Mouse (Mus musculus): ENCODE measurements around the gene Cntrl.

Gene Cntrl

GRCm38 (mm10) chr2:35178153-35178552 is 68.9 kb downstream of the Cntrl start:
- DNase-seq, result no peak

- no peak for DNase-seq
Observed at GRCm38 (mm10) chr2:35183115-35183673, 73.9 kb downstream of the Cntrl start.

DNA sequence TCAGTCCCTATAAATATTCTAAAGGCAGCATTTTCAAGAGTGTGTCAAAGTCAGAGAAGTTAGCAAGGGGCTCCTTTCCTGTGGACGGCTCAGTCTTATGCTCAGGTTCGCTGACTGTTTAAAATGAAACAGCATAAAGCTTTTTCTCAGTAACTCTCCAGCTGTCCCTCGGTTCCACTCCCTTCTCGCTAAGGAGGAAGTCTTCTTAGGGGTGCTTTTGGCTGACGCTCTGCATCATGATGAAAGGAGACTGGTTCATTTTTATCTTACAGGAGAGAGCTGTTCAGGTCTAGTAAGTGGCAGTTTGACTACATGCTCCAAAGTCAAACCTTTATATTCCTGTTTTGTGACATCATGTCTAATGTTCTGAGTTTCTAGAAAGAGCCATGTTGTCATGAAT is 79.6 kb downstream of the Cntrl start:
- no peak for DNase-seq

GRCm38 (mm10) chr2:35193976-35194375 is 84.7 kb downstream of the Cntrl start:
- no peak for DNase-seq

DNA sequence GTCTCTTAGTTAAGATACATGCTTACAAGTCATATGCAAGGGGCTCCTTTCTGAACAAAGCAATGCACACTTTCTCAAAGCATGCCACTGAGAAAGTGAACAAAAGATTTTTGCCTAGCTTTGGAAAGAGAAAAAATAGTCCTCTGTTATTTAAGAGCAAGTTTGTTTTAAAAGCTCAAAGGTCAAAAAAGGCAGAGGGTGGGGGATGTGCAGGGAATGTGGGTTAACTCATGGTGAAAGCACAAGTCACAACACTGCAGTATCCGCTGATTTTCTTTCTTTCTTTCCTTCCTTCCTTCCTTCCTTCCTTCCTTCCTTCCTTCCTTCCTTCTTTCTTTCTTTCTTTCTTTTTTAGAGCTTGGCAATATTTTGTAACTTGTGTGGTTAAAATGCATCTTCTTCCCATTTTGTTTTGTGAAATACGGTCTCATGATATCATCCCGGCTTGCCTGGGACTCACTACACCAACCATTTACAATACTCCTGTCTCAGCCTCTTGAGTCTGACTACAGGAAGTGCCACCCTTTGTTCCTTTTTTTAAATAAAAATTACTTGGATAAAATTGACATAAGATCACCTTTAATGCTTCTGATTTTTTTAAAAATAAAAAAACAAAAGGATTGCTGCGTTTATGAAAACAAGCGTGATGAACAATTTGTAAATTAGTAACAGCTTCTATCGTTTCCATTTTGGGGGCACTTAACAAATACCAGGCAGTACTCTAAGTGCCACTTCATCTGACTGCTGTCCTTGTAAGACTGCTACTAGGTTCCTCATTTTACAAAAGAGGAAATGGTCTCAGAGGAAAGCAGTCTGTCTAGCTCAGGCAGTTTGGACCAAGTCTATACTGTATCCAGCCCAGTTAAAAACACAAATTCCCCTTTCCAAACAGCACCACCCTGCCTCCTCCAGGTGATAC is 86.6 kb downstream of the Cntrl start:
- no peak for DNase-seq

DNA sequence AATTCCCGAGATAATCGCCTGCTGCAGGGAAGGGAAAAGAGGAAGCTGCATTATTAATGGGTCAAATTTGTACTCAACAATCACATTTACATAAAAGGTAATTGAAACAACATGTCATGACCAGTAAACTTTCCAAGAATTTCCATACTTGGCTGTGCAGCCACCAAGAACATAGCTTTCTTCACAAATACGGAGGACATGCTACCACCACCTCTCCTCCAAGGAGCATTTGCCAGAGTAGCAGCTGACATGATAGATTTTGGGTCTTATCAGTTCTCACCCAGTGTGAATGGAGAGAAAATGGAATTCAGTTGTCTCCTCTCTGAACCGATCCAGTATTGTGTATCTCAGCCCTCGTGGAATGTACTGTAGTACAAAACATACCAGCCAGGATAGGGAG is 90.2 kb downstream of the Cntrl start:
- no peak for DNase-seq

- peak in 1 of 2 experiments; percentile 35 for DNase-seq
Observed at GRCm38 (mm10) chr2:35199971-35200897, 90.9 kb downstream of the Cntrl start.

GRCm38 (mm10) chr2:35200898-35201668 is 91.8 kb downstream of the Cntrl start, which contains the start of gene Rab14:
Gene Rab14, minus strand, starts transcription at chr2:35201120.
- DNase-seq, result peak; percentile 100

DNA sequence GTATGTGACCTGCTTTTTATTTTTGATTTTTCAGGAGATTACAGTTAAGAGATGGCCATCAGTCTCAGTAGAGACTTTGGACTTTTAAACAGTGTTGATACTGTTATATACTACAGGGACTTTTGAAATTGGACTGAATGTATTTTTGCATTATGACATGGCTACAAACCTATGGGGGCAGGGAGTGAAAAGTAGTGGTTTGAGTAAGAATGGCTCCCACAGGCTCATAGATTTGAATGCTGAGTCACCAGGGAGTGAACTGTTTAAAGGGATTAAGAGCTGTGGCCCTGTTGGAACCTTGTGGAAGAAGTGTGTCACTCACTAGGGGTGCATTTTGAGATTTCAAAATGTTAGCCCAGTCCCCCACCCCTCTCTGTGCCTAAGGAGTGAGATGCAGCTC is 94.4 kb downstream of the Cntrl start:
- no peak for DNase-seq

DNA sequence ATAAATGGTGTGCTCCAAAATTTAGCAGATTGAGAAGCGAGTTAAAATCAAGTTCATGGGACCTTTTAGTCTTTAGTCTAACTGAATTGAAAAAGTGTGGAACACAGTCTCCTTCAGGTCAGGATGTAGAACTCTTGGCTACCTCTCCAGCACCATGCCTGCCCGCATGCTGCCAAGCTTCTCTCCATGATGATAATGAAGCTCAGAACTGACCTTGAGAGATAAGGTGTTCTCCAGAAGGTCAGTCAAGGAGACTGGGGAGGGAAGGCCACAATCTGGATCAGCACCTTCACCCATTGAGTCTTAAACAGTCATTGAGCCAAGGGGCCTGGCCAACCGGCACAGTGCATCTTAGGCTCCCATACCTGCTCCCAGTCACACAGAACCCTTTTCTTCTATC is 97.5 kb downstream of the Cntrl start:
- DNase-seq, result no peak

DNA sequence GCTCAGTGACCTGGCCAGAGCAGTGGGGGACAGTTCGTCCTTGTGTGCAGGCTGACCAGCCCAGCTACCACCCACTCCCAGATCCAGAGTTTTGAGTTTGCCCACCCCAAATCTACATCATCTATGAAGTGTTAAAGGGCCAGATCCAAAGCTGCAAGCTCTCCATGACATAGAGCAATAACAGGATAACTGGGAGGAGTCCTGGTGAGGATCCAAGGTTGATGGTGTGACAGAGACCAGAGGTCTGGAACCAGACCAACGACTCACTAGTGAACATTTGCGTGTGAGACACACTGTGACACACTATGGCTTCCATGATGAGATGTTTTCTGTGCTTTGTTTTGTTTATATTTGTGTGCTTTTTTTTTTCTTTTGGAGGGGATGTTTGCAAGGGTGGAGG is 98.8 kb downstream of the Cntrl start:
- no peak for DNase-seq

GRCm38 (mm10) chr2:35208931-35209665 is 99.8 kb downstream of the Cntrl start:
- no peak for DNase-seq

DNA sequence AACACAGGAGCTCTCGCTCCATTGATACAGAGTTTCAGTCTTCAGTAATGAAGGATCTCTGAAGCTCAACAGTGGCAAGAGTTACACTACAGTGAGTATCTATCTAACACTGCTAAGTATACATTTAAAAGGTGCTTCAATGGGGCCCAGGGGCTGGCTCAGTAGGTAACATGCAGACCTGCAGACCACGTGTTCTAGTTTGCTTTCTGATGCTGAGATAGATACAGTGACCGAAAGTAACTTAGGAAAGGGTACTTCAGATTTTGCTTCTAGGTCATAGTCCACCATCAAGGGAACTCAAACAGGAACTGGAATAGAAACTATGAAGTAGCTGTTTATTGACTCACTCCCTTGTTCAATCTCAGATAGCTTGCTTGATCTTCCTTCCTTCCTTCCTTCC is 102.4 kb downstream of the Cntrl start:
- no peak for DNase-seq

DNA sequence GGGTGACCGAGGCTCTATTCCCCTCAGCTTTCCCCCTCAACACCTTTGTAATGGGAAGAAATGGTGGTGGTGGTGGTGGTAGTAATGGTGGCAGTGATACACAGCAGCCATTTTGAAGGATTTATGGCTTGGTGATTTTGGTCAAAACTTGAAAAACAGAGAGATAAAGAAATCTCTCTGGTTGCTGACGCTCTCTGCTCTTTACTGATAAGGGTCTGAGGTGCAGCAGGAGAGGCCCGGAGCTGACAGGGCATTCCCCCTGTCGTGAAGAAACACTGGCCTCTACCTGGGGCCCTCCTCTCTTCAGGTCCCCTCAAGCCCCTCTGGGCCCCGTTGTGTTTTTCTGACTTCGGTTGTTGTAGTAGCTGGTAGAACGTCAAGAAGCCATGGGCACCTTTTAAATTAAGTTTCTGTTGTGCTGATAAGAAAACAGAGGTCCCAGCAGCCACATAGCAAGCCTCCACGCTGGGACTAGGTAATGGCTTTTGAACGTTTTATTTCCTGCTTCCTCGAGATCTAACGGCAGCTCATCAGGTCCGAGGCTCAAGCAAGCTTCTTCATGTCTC is 104.1 kb downstream of the Cntrl start:
- no peak for DNase-seq

- DNase-seq, result peak; percentile 73 to 83
Observed at GRCm38 (mm10) chr2:35214881-35215358, 105.6 kb downstream of the Cntrl start.

GRCm38 (mm10) chr2:35215363-35215762 is 106.1 kb downstream of the Cntrl start:
- DNase-seq, result no peak

- no peak for DNase-seq
Observed at GRCm38 (mm10) chr2:35216701-35217100, 107.4 kb downstream of the Cntrl start.

DNA sequence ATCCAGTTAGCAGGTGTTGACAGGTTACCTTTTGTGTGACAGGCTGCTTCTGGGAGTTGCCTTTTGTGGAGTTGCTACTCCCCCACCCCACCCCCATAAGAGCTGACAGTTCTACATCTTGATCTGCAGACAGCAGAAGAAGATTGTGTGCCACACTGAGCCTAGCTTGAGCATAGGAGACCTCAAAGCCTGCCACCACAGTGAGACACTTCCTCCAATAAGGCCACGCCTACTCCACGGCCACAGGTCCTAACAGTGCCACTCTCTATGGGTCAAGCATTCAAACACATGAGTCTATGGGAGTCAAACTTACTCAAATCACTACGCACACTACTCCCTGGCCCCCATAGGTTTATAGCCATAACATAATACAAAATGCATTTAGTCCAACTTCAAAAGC is 109.4 kb downstream of the Cntrl start:
- no peak for DNase-seq

DNA sequence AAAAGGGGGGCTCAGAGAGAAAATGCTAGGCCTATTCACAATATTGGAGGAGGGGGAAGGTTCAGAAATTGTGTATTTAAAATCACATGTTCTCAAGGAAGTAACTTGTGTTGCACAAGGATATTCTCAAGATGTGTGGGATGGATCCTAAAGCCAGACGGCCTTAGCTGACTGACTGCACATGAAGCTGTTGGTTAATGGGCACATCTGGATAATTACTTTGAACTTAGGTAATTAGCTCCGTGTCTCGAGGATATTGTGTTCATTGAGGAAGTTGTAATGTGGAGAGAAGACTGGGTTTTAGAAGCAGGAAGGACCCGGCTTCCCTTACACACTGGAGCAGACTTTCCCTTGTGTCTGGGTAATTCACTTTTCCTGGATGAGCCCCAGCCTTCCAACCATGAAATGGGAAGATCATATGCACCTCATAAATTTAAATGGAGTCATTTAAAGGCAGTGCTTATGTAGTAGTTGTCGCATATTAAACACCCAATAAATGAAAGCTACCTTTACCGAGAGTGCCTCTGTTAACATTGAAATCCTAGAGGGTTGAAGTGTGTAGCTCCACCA is 113.6 kb downstream of the Cntrl start:
- DNase-seq, result no peak

DNA sequence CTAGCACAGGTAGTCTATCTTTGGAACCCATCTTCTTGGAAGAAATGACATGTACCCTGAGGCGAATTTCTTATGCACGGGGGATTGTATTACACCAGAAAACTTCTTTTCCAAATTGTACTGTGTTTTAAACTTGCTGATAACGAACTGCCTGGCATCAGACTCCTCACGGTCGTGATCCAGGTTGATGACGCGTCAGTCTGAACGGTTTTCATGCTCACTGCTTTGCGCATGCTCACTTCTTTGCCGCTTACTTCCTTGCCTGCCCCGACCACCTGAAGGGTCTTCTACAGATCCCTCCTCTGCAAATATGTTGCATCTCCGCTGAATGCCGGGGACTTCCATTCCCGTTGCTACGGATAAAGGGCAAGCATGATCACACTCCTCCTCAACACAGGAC is 115.0 kb downstream of the Cntrl start:
- no peak for DNase-seq

DNA sequence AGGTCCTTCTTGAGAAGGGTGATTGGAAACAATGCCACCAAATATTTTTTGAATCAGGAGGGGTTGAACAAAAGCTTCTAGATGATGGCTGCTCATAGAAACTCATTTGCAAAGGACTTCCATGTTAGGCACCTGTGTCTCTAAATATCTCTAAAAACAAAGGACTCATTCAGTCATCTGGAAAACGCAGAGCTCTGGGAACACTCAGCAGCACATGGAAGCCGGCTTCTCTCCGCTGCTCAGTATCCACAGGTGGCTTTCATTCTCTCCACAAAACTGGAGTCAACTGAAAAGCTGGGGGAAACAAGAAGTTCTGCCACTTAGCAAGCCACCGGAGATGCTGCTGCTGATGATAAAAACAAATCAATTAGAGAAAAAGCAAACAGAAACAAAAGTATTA is 118.9 kb downstream of the Cntrl start:
- DNase-seq, result no peak
